Mouse (Mus musculus) limb, embryonic 10.5 days (tissue): ENCODE measurements around the gene Tdp1. TPM values are rescaled to one million over a fixed set of nuclear protein-coding genes. Genes with fewer than 3 reads are reported as not detected.

ENCODE experiments used
- DNase-seq: peaks from one replicate; pipeline ENCODE4 v3.0.0-alpha.2; 2017; ENCODE audit warnings: low spot score
- H3K27ac ChIP-seq: fragments of 300-500 bp; sonication (generic); 2 replicates; pipeline ENCODE4 v1.5.1; 2016; ENCODE audit warnings: mild to moderate bottlenecking
- H3K27me3 ChIP-seq: fragments of 300-500 bp; sonication (generic); 2 replicates; pipeline ENCODE4 v1.6.1; 2016; ENCODE audit warnings: low read depth, mild to moderate bottlenecking; ENCODE audit not compliant: poor library complexity, severe bottlenecking
- H3K36me3 ChIP-seq: fragments of 300-500 bp; sonication (generic); 2 replicates; pipeline ENCODE4 v1.6.1; 2016; ENCODE audit warnings: mild to moderate bottlenecking, moderate library complexity
- H3K4me1 ChIP-seq: fragments of 300-500 bp; sonication (generic); 2 replicates; pipeline ENCODE4 v1.6.1; 2016
- H3K4me3 ChIP-seq: fragments of 300-500 bp; sonication (generic); 2 replicates; pipeline ENCODE4 v1.5.1; 2016; ENCODE audit warnings: mild to moderate bottlenecking, moderate library complexity
- H3K9me3 ChIP-seq: fragments of 300-500 bp; sonication (generic); replicated peaks from 2 replicates; pipeline ENCODE4 v1.6.1; 2016; ENCODE audit warnings: mild to moderate bottlenecking
- WGBS: fragments of 180-500 bp; shearing (Covaris S2); methylation state at CpG from one replicate; pipeline ENCODE4 v1.1.7; 2016; 5-methylcytosine and 5-hydroxymethylcytosine counted together
- polyA plus RNA-seq: library from polyadenylated mRNA; unstranded; fragments of >200 nt; fragmentation: Nextera tagmentation; extraction: Ambion mirVana; gene quantifications from 2 replicates; pipeline ENCODE4 v1.2.1, GENCODE M21; 2016

The Tdp1 gene
- polyA plus RNA-seq, 1 experiment from 2014 or later: 80.3 TPM

GRCm38 (mm10) chr12:99902867-99903370 lies 18.6 kb downstream of the Tdp1 start:
- H3K4me3 ChIP-seq: no peak overlapping the region
- 94% methylated on average over 4 of the region's 4 CpGs for WGBS
- DNase-seq: no peak
- no peaks in the 10 kb centered on the region for H3K4me1 ChIP-seq
- peaks cover 86% of the 10 kb centered on the region for H3K36me3 ChIP-seq
- H3K27me3 ChIP-seq: no peaks in the 10 kb centered on the region
- no peak overlapping the region for H3K27ac ChIP-seq
- H3K9me3 ChIP-seq: no peaks in the 10 kb centered on the region

GRCm38 (mm10) chr12:99904537-99904936 lies 20.2 kb downstream of the Tdp1 start:
- H3K4me1 ChIP-seq: no peaks in the 10 kb centered on the region
- 94% methylated on average over 5 of the region's 5 CpGs for WGBS
- peaks cover 84% of the 10 kb centered on the region for H3K36me3 ChIP-seq
- H3K9me3 ChIP-seq: no peaks in the 10 kb centered on the region
- H3K4me3 ChIP-seq: no peak overlapping the region
- no peak for DNase-seq
- no peak overlapping the region for H3K27ac ChIP-seq
- no peaks in the 10 kb centered on the region for H3K27me3 ChIP-seq

GRCm38 (mm10) chr12:99911466-99911865 lies 27.1 kb downstream of the Tdp1 start:
- no peak for DNase-seq
- Histone ChIP-seq H3K27me3 (no peaks in the 10 kb centered on the region), H3K9me3 (no peaks in the 10 kb centered on the region), H3K4me1 (no peaks in the 10 kb centered on the region), H3K27ac (no peak overlapping the region), H3K4me3 (no peak overlapping the region), H3K36me3 (peaks cover 82% of the 10 kb centered on the region)
- 91% methylated on average over 12 of the region's 12 CpGs for WGBS

GRCm38 (mm10) chr12:99917800-99918427 lies 33.6 kb downstream of the Tdp1 start:
- Histone ChIP-seq H3K27ac (no peak overlapping the region), H3K4me3 (no peak overlapping the region), H3K36me3 (peaks cover 78% of the 10 kb centered on the region), H3K4me1 (no peaks in the 10 kb centered on the region), H3K9me3 (no peaks in the 10 kb centered on the region), H3K27me3 (no peaks in the 10 kb centered on the region)
- no peak for DNase-seq
- 89% methylated on average over 15 of the region's 15 CpGs for WGBS

GRCm38 (mm10) chr12:99919636-99920035 lies 35.3 kb downstream of the Tdp1 start:
- no peak overlapping the region for H3K27ac ChIP-seq
- WGBS: 90% methylated on average over 3 of the region's 3 CpGs
- H3K36me3 ChIP-seq: peaks cover 76% of the 10 kb centered on the region
- H3K4me3 ChIP-seq: no peak overlapping the region
- H3K27me3 ChIP-seq: no peaks in the 10 kb centered on the region
- H3K9me3 ChIP-seq: no peaks in the 10 kb centered on the region
- DNase-seq: no peak
- no peaks in the 10 kb centered on the region for H3K4me1 ChIP-seq

GRCm38 (mm10) chr12:99921045-99921444 lies 36.7 kb downstream of the Tdp1 start:
- WGBS: 83% methylated on average over 3 of the region's 3 CpGs
- H3K9me3 ChIP-seq: no peaks in the 10 kb centered on the region
- no peaks in the 10 kb centered on the region for H3K4me1 ChIP-seq
- H3K27me3 ChIP-seq: no peaks in the 10 kb centered on the region
- H3K4me3 ChIP-seq: no peak overlapping the region
- no peak for DNase-seq
- no peak overlapping the region for H3K27ac ChIP-seq
- peaks cover 79% of the 10 kb centered on the region for H3K36me3 ChIP-seq

- Histone ChIP-seq H3K36me3 (peaks cover 82% of the 10 kb centered on the region), H3K27ac (no peak overlapping the region), H3K9me3 (no peaks in the 10 kb centered on the region), H3K4me1 (no peaks in the 10 kb centered on the region), H3K27me3 (no peaks in the 10 kb centered on the region), H3K4me3 (no peak overlapping the region)
- no peak for DNase-seq
- WGBS: 68% methylated on average over 5 of the region's 5 CpGs
Measured at GRCm38 (mm10) chr12:99923131-99923606, 38.9 kb downstream of the Tdp1 start.

- Histone ChIP-seq H3K36me3 (peaks cover 77% of the 10 kb centered on the region), H3K27me3 (no peaks in the 10 kb centered on the region), H3K27ac (no peak overlapping the region), H3K4me1 (no peaks in the 10 kb centered on the region), H3K9me3 (no peaks in the 10 kb centered on the region), H3K4me3 (no peak overlapping the region)
- no peak for DNase-seq
- 89% methylated on average over 5 of the region's 5 CpGs for WGBS
Measured at GRCm38 (mm10) chr12:99923703-99924102, 39.4 kb downstream of the Tdp1 start.

- Histone ChIP-seq H3K4me3 (no peak overlapping the region), H3K36me3 (peaks cover 59% of the 10 kb centered on the region), H3K27ac (no peak overlapping the region), H3K4me1 (no peaks in the 10 kb centered on the region), H3K9me3 (no peaks in the 10 kb centered on the region), H3K27me3 (no peaks in the 10 kb centered on the region)
- DNase-seq: no peak
- WGBS: 93% methylated on average over 7 of the region's 7 CpGs
Measured at GRCm38 (mm10) chr12:99928311-99928710, 44.0 kb downstream of the Tdp1 start.

GRCm38 (mm10) chr12:99929160-99929559 lies 44.8 kb downstream of the Tdp1 start:
- no peak overlapping the region for H3K4me3 ChIP-seq
- H3K4me1 ChIP-seq: no peaks in the 10 kb centered on the region
- 89% methylated on average over 1 of the region's 1 CpGs for WGBS
- H3K27ac ChIP-seq: no peak overlapping the region
- no peaks in the 10 kb centered on the region for H3K9me3 ChIP-seq
- H3K27me3 ChIP-seq: no peaks in the 10 kb centered on the region
- no peak for DNase-seq
- peaks cover 57% of the 10 kb centered on the region for H3K36me3 ChIP-seq

- no peaks in the 10 kb centered on the region for H3K4me1 ChIP-seq
- peaks cover 58% of the 10 kb centered on the region for H3K36me3 ChIP-seq
- H3K9me3 ChIP-seq: no peaks in the 10 kb centered on the region
- H3K27me3 ChIP-seq: no peaks in the 10 kb centered on the region
- no peak overlapping the region for H3K4me3 ChIP-seq
- no peak overlapping the region for H3K27ac ChIP-seq
- no peak for DNase-seq
- 94% methylated on average over 4 of the region's 4 CpGs for WGBS
Measured at GRCm38 (mm10) chr12:99932245-99932644, 47.9 kb downstream of the Tdp1 start.

- no peak for DNase-seq
- Histone ChIP-seq H3K9me3 (no peaks in the 10 kb centered on the region), H3K36me3 (peaks cover 56% of the 10 kb centered on the region), H3K27ac (no peak overlapping the region), H3K4me1 (no peaks in the 10 kb centered on the region), H3K27me3 (no peaks in the 10 kb centered on the region), H3K4me3 (no peak overlapping the region)
- 93% methylated on average over 3 of the region's 3 CpGs for WGBS
Measured at GRCm38 (mm10) chr12:99933630-99934029, 49.3 kb downstream of the Tdp1 start.

- Histone ChIP-seq H3K27me3 (no peaks in the 10 kb centered on the region), H3K27ac (no peak overlapping the region), H3K36me3 (peaks cover 64% of the 10 kb centered on the region)
Measured at GRCm38 (mm10) chr12:99935403-99935802, 51.1 kb downstream of the Tdp1 start.

GRCm38 (mm10) chr12:99938476-99938875 lies 54.2 kb downstream of the Tdp1 start:
- no peaks in the 10 kb centered on the region for H3K9me3 ChIP-seq
- peaks cover 72% of the 10 kb centered on the region for H3K36me3 ChIP-seq
- 54% methylated on average over 4 of the region's 4 CpGs for WGBS
- no peak for DNase-seq
- no peaks in the 10 kb centered on the region for H3K4me1 ChIP-seq
- H3K4me3 ChIP-seq: no peak overlapping the region
- H3K27ac ChIP-seq: no peak overlapping the region
- no peaks in the 10 kb centered on the region for H3K27me3 ChIP-seq

More at GRCm38 (mm10) chr12:99935403-99935802, 51.1 kb downstream of the Tdp1 start:
- Histone ChIP-seq H3K4me1 (no peaks in the 10 kb centered on the region), H3K4me3 (no peak overlapping the region), H3K9me3 (no peaks in the 10 kb centered on the region)
- no peak for DNase-seq
- 93% methylated on average over 8 of the region's 8 CpGs for WGBS
